Mouse (Mus musculus): ENCODE measurements around the gene Trp53. TPM values are rescaled to one million over a fixed set of nuclear protein-coding genes. Genes with fewer than 3 reads are reported as not detected.
"Not testable (repeated sequence)": the region's sequence is repeated elsewhere in the genome, so short reads cannot be mapped to it uniquely, and the experiment has no call there.

The Trp53 gene
- polyA plus RNA-seq, 1 experiment from 2014 or later, result 219 TPM

DNA sequence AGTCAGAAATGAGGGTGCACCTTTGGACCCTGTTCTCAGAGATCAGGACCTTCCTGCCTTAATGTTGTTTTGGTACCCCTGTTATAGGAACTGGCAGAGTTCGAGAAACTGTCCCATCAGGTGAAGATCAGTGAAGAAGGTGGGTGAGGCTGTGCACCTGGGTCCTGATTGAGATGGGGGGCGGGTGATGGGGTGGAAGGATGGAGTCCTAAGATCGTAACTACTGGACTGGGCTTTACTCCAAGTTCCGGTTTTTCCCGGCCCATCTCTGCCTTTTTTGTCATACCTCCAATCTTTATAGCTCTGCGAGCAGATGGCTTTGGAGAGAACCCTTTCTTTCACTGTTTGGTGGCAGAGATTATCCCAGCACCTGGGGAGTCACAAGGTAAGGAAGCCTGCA, 42.2 kb downstream of the Trp53 start:
- H3K9ac ChIP-seq (ENCODE audit: low read depth, low read length), result peak overlapping the region; percentile 67
- no peaks in the 10 kb centered on the region for H3K27me3 ChIP-seq (ENCODE audit: control insufficient read depth, insufficient read depth, low read length)
- 29% methylated on average over 6 of the region's 6 CpGs for WGBS
- H3K9me3 ChIP-seq (ENCODE audit: control insufficient read depth, low read length), result no peaks in the 10 kb centered on the region
- no peaks in the 10 kb centered on the region; the same call in 1 of the 2 replicates for H3K4me1 ChIP-seq (ENCODE audit: control insufficient read depth, insufficient read depth, low read length)
- no peaks in the 10 kb centered on the region for H3K36me3 ChIP-seq (ENCODE audit: control insufficient read depth, insufficient read depth, low read length)
- peak overlapping the region; percentile 45; the same call in 1 of the 2 replicates for H3K27ac ChIP-seq (ENCODE audit: low read depth, low read length)
- peak overlapping the region; percentile 51 for H3K4me3 ChIP-seq (ENCODE audit: low read length)
- ATAC-seq (ENCODE audit: low FRiP score, low TSS enrichment), result 0 out of 2 replicates have a peak, but pooled peaks have one; percentile 26
- peak overlapping the region; percentile 71 for H3K4me2 ChIP-seq (replicated peaks; ENCODE audit: low read depth, low read length)

DNA sequence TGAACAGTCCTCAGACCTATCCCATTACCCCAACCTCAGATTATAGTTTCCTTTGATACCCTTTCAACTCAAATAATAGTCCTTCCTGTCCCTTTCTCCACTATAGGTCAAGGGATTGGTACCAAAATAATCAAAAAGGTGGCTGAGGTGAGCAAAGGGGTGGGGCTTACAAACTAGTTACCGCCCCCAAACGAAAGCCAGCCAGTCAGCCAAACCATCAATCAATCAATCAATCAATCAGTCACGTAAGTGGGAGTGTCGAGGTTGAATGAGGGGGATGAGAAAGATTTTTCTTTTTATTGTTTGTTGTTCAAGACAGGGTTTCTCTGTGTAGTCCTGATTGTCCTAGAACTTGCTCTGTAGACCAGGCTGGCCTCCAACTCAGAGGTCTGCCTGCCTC, 42.8 kb downstream of the Trp53 start:
- Histone ChIP-seq H3K9ac (ENCODE audit: low read depth, low read length) (peak overlapping the region; percentile 67; the same call in 1 of the 2 replicates), H3K27ac (ENCODE audit: low read depth, low read length) (no peak overlapping the region), H3K9me3 (ENCODE audit: control insufficient read depth, low read length) (no peaks in the 10 kb centered on the region), H3K4me3 (ENCODE audit: low read length) (peak overlapping the region; percentile 51), H3K36me3 (ENCODE audit: control insufficient read depth, insufficient read depth, low read length) (no peaks in the 10 kb centered on the region), H3K27me3 (ENCODE audit: control insufficient read depth, insufficient read depth, low read length) (no peaks in the 10 kb centered on the region), H3K4me2 (replicated peaks; ENCODE audit: low read depth, low read length) (peak overlapping the region; percentile 71), H3K4me1 (ENCODE audit: control insufficient read depth, insufficient read depth, low read length) (no peaks in the 10 kb centered on the region; the same call in 1 of the 2 replicates)
- no peak for ATAC-seq (ENCODE audit: low FRiP score, low TSS enrichment)
- WGBS, result 58% methylated on average over 4 of the region's 4 CpGs

DNA sequence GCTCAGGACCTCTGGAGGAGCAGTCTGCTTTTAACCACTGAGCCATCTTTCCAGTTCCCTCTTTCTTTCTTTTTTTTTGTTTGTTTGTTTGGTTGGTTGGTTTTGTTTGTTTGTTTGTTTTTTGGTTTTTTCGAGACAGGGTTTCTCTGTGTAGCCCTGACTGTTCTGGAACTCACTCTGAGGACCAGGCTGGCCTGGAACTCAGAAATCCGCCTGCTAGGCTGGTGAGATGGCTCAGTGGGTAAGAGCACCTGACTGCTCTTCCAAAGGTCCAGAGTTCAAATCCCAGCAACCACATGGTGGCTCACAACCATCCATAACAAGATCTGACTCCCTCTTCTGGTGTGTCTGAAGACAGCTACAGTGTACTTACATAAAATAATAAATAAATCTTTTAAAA, 44.2 kb downstream of the Trp53 start:
- H3K4me3 ChIP-seq (ENCODE audit: low read length); H3K4me1 ChIP-seq (ENCODE audit: control insufficient read depth, insufficient read depth, low read length); H3K9ac ChIP-seq (ENCODE audit: low read depth, low read length); H3K9me3 ChIP-seq (ENCODE audit: control insufficient read depth, low read length); H3K27ac ChIP-seq (ENCODE audit: low read depth, low read length); H3K36me3 ChIP-seq (ENCODE audit: control insufficient read depth, insufficient read depth, low read length); ATAC-seq (ENCODE audit: low FRiP score, low TSS enrichment); H3K4me2 ChIP-seq (replicated peaks; ENCODE audit: low read depth, low read length); H3K27me3 ChIP-seq (ENCODE audit: control insufficient read depth, insufficient read depth, low read length): not testable (repeated sequence)
- WGBS, result 85% methylated on average over 2 of the region's 2 CpGs

DNA sequence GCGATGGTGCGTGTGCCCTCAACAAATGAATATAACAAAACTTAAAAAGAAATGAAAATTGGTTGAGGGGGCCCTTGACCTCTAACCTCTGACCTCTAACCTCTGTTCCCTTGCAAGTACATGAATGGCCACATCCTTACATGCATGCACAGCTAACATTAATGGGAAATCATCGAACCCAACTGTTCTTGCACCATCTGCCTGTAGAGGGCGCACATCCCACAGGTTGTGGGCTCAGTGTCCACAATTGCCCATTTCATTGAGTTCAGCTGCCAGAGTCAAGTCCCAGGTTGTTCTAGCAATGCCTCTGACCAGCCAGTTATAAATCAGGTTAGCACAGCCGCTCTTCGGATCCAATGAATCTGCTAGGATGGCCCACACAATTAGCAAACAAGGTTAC, 48.1 kb downstream of the Trp53 start:
- Histone ChIP-seq H3K9ac (ENCODE audit: low read depth, low read length) (no peak overlapping the region), H3K27ac (ENCODE audit: low read depth, low read length) (no peak overlapping the region), H3K9me3 (ENCODE audit: control insufficient read depth, low read length) (no peaks in the 10 kb centered on the region), H3K4me2 (replicated peaks; ENCODE audit: low read depth, low read length) (no peak overlapping the region), H3K4me3 (ENCODE audit: low read length) (no peak overlapping the region), H3K27me3 (ENCODE audit: control insufficient read depth, insufficient read depth, low read length) (no peaks in the 10 kb centered on the region), H3K36me3 (ENCODE audit: control insufficient read depth, insufficient read depth, low read length) (no peaks in the 10 kb centered on the region), H3K4me1 (ENCODE audit: control insufficient read depth, insufficient read depth, low read length) (no peaks in the 10 kb centered on the region)
- no peak for ATAC-seq (ENCODE audit: low FRiP score, low TSS enrichment)
- WGBS, result 34% methylated on average over 6 of the region's 6 CpGs

DNA sequence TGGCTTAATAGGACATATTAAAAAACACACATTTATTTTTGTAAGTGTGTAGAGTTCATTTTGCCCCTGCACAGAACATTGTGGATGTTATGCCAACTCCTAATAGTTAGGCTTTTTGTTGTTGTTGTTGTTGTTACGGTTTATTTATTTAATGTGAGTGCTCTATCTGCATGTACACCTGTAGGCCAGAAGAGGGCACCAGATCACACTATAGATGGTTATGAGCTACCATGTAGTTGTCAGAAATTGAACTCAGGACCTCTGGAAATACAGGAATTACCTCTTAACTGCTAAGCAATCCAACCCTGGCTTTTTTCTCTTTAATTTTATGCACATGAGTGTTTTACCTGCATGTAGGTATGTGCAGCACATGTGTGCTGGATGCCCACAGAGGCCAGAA, 49.6 kb downstream of the Trp53 start:
- no peak overlapping the region for H3K9ac ChIP-seq (ENCODE audit: low read depth, low read length)
- peaks cover 2% of the 10 kb centered on the region; the same call in 1 of the 2 replicates for H3K36me3 ChIP-seq (ENCODE audit: control insufficient read depth, insufficient read depth, low read length)
- no peak overlapping the region for H3K27ac ChIP-seq (ENCODE audit: low read depth, low read length)
- 74% methylated on average over 1 of the region's 1 CpGs for whole genome bisulfite sequencing
- no peaks in the 10 kb centered on the region for H3K9me3 ChIP-seq (ENCODE audit: control insufficient read depth, low read length)
- H3K4me3 ChIP-seq (ENCODE audit: low read length), result no peak overlapping the region
- H3K4me2 ChIP-seq (replicated peaks; ENCODE audit: low read depth, low read length), result no peak overlapping the region
- no peak for ATAC-seq (ENCODE audit: low FRiP score, low TSS enrichment)
- H3K27me3 ChIP-seq (ENCODE audit: control insufficient read depth, insufficient read depth, low read length), result no peaks in the 10 kb centered on the region
- H3K4me1 ChIP-seq (ENCODE audit: control insufficient read depth, insufficient read depth, low read length), result peaks cover 11% of the 10 kb centered on the region

DNA sequence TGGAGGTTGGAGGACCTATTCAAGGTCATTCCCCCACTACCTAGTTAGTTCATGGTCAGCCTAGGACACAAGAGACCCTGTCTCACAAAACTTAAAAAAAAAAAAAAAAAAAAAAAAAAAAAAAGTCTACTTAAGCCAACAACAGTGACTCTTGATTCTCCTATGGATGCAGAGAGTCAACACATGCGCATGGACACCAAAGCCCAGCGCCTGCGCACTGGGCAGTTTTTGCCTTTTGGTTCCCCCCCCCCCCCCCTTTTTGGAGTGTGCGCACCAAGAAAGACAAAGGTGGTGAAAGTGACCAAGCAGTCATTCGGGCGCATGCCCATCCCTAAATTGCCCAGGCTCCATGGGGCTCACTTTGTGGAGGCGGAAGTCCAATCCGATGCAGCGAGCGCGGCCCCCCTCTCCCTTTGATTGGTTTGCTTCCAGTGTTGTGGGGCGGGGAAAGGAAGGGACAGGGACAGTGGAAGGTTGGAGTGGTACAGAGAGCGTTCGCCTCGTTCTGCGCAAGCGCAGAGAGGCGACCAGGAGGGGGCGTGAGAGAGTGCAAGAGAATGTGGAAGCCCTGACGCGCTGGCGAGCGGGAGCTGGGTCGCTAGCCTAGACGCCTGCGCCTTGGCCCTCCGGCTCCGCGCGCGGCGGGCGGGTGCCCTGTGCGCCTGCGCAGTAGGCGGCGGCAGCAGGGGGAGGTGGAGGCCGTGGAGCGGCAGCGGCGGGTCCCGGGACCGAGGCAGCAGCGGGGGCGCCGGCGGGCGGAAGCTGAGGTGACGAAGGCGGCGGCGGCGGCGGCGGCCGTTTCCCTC, 52.3 kb downstream of the Trp53 start, which contains the start of gene Fxr2:
Gene Fxr2, plus strand, starts transcription at position 707 of the 806 bp plus-strand sequence.
- Histone ChIP-seq H3K9ac (ENCODE audit: low read depth, low read length) (peak within 1 kb of the TSS; percentile 97), H3K27ac (ENCODE audit: low read depth, low read length) (peak within 1 kb of the TSS; percentile 97), H3K9me3 (ENCODE audit: control insufficient read depth, low read length) (no peaks in the 10 kb centered on the region), H3K4me1 (ENCODE audit: control insufficient read depth, insufficient read depth, low read length) (peaks cover 21% of the 10 kb centered on the region), H3K27me3 (ENCODE audit: control insufficient read depth, insufficient read depth, low read length) (no peaks in the 10 kb centered on the region), H3K36me3 (ENCODE audit: control insufficient read depth, insufficient read depth, low read length) (peaks cover 9% of the 10 kb centered on the region; the same call in 1 of the 2 replicates), H3K4me2 (replicated peaks; ENCODE audit: low read depth, low read length) (peak within 1 kb of the TSS; percentile 64), H3K4me3 (ENCODE audit: low read length) (peak within 1 kb of the TSS; percentile 96)
- whole genome bisulfite sequencing, result under 1% methylated on average over 38 of the region's 56 CpGs
- peak; percentile 98 for ATAC-seq (ENCODE audit: low FRiP score, low TSS enrichment)

DNA sequence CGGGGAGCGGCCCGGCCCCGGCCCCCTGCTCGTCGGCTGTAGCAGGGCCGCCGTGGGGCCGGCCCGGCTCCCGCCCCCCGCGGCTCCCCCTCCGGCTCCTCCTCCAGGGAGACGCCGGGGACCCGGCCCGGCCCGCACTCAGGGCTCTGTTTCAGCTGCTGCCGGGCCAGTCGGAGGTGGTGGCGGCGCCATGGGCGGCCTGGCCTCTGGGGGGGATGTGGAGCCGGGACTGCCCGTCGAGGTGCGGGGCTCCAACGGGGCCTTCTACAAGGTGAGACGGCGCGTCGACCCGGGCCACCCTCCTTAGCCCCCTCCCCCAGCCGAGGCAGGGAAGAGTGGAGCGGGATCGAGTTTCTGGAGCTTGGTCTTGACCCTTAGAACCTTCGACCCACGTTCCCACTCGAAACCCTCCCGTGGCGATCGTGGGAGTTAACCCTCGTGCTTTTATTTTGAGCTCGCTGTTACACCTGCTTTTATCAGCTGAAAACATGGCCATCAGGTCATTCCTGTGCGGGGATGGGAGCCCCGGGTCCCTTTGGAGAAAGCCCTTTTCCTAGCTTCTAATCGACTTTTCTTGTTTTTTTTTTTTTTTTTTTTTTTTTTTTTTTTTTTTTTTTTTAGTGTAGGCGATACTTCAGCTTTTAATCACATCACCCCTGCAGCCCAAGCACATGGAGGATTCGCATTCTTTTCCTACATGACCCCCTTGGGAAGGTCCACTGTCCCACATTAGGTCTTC, 53.1 kb downstream of the Trp53 start:
- H3K27ac ChIP-seq (ENCODE audit: low read depth, low read length), result peak overlapping the region; percentile 97
- peak overlapping the region; percentile 64 for H3K4me2 ChIP-seq (replicated peaks; ENCODE audit: low read depth, low read length)
- peak overlapping the region; percentile 97 for H3K9ac ChIP-seq (ENCODE audit: low read depth, low read length)
- no peaks in the 10 kb centered on the region for H3K9me3 ChIP-seq (ENCODE audit: control insufficient read depth, low read length)
- H3K36me3 ChIP-seq (ENCODE audit: control insufficient read depth, insufficient read depth, low read length), result peaks cover 16% of the 10 kb centered on the region; the same call in 1 of the 2 replicates
- WGBS, result under 1% methylated on average over 35 of the region's 50 CpGs
- peaks cover 21% of the 10 kb centered on the region for H3K4me1 ChIP-seq (ENCODE audit: control insufficient read depth, insufficient read depth, low read length)
- H3K27me3 ChIP-seq (ENCODE audit: control insufficient read depth, insufficient read depth, low read length), result no peaks in the 10 kb centered on the region
- peak overlapping the region; percentile 96 for H3K4me3 ChIP-seq (ENCODE audit: low read length)
- ATAC-seq (ENCODE audit: low FRiP score, low TSS enrichment), result peak; percentile 68

DNA sequence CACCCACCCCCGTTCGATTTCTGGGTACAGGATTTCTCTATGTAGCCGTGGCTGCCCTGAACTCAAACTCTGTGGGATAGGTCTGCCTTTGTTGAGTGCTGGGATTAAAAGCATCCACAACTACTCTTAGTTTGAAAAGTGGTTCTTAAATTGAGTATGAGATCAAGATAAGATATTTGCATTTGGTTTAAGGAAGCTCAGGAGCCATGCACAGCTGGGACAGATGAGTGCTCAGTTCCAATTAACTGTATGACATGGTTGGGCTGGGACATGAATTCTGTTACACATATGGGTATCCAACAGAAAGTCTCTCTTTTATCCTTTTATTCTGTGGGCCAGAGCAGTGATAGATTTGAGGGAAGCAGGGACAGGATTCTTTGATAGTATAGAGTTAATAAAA, 55.3 kb downstream of the Trp53 start:
- Histone ChIP-seq H3K4me1 (ENCODE audit: control insufficient read depth, insufficient read depth, low read length) (peaks cover 21% of the 10 kb centered on the region), H3K4me2 (replicated peaks; ENCODE audit: low read depth, low read length) (peak overlapping the region; percentile 4; the same call in 1 of the 2 replicates), H3K36me3 (ENCODE audit: control insufficient read depth, insufficient read depth, low read length) (peaks cover 33% of the 10 kb centered on the region), H3K4me3 (ENCODE audit: low read length) (no peak overlapping the region), H3K9me3 (ENCODE audit: control insufficient read depth, low read length) (no peaks in the 10 kb centered on the region), H3K9ac (ENCODE audit: low read depth, low read length) (0 out of 2 replicates have a peak overlapping the region, but pooled peaks have one; percentile 42), H3K27me3 (ENCODE audit: control insufficient read depth, insufficient read depth, low read length) (no peaks in the 10 kb centered on the region), H3K27ac (ENCODE audit: low read depth, low read length) (no peak overlapping the region)
- WGBS, result 78% methylated on average over 3 of the region's 3 CpGs
- ATAC-seq (ENCODE audit: low FRiP score, low TSS enrichment), result no peak
